Mouse (Mus musculus) hindbrain, embryonic 14.5 days (tissue): ENCODE results near the gene Plekha8. TPM values are rescaled to one million over a fixed set of nuclear protein-coding genes. Genes with fewer than 3 reads are reported as not detected.

Experiments
- ATAC-seq: fragments of 200-750 bp; cut with Nextera tagmentation; 2 replicates; pipeline ENCODE4 v1.8.0; 2017; ENCODE audit warnings: moderate number of reproducible peaks, mild to moderate bottlenecking, moderate TSS enrichment, moderate library complexity; ENCODE audit not compliant: low FRiP score
- DNase-seq: peaks from one replicate; pipeline ENCODE4 v3.0.0-alpha.2; 2015; ENCODE audit warnings: low spot score
- H3K27ac ChIP-seq: fragments of 300-500 bp; sonication (generic); 2 replicates; pipeline ENCODE4 v1.5.1; 2014; ENCODE audit warnings: mild to moderate bottlenecking, moderate library complexity
- H3K27me3 ChIP-seq: fragments of 300-500 bp; sonication (generic); 2 replicates; pipeline ENCODE4 v1.6.1; 2014; ENCODE audit warnings: mild to moderate bottlenecking, low read length, mixed read lengths; ENCODE audit not compliant: control insufficient read depth, insufficient read depth
- H3K36me3 ChIP-seq: fragments of 300-500 bp; sonication (generic); replicated peaks from 2 replicates; pipeline ENCODE4 v1.6.1; 2014; ENCODE audit not compliant: control insufficient read depth, insufficient read depth
- H3K4me1 ChIP-seq: fragments of 300-500 bp; sonication (generic); replicated peaks from 2 replicates; pipeline ENCODE4 v1.6.1; 2014; ENCODE audit warnings: antibody characterized with exemption, low read length, mixed read lengths; ENCODE audit not compliant: control insufficient read depth, insufficient read depth
- H3K4me2 ChIP-seq: fragments of 300-500 bp; sonication (generic); replicated peaks from 2 replicates; pipeline ENCODE4 v1.6.1; 2014; ENCODE audit warnings: mild to moderate bottlenecking, moderate library complexity
- H3K4me3 ChIP-seq: fragments of 300-500 bp; sonication (generic); replicated peaks from 2 replicates; pipeline ENCODE4 v1.5.1; 2014; ENCODE audit warnings: mild to moderate bottlenecking, low read length
- H3K9ac ChIP-seq: fragments of 300-500 bp; sonication (generic); 2 replicates; pipeline ENCODE4 v1.6.1; 2014
- H3K9me3 ChIP-seq: fragments of 300-500 bp; sonication (generic); 2 replicates; pipeline ENCODE4 v1.6.1; 2016; ENCODE audit warnings: low read length; ENCODE audit not compliant: control insufficient read depth
- WGBS: fragments of 180-500 bp; shearing (Covaris S2); extraction: QIAGEN DNeasy Blood & Tissue Kit; methylation state at CpG from one replicate; pipeline ENCODE4 v1.1.7; 2014; 5-methylcytosine and 5-hydroxymethylcytosine counted together
- polyA plus RNA-seq: library from polyadenylated mRNA; unstranded; fragments of >200 nt; fragmentation: Nextera tagmentation; extraction: Ambion mirVana; gene quantifications from 2 replicates; pipeline ENCODE4 v1.2.1, GENCODE M21; 2014

Gene Plekha8
- polyA plus RNA-seq, 1 experiment from 2014 or later, result 13.0 TPM

DNA sequence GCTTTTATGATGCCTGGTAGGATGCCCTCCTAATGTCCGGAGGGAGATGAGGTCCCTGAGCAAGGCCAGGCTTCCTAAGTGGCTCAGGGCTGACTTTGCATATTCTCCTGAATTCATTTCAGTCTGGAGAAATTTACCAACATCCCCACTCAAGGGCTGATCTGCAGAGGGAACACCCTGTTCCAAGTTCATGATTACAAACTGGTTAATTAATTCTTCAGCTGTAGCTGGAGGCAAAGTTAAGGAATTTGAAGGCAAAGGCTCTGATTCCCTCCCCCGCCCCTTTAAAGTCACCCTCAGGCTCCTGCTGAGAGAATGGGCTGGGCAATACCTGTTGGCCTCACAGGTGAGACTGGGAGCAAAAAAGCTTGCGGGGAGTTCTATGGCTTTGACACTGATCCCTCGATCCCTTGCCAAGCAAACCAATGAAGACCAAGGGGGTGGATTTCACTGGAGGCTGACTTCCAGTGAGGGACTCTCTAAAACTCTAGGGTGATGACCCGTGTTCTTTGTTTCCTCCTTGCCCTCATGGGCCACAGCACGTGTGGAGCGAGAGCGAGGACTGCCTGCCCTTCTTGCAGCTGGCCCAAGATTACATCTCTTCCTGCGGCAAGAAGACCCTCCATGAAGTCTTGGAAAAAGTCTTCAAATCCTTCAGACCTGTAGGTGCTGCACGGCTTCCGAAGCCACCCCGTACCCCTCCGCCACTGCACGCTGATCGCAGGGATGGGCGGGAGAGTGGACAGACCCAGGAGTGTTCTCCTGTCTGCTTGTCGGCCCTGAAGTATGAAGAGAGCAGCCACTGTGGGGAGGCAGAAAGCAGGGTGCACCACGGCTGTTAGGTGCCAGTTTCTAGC, 93.8 kb downstream of the Plekha8 start:
- Histone ChIP-seq H3K9ac (no peak overlapping the region), H3K27me3 (no peaks in the 10 kb centered on the region), H3K9me3 (no peaks in the 10 kb centered on the region), H3K4me1 (no peaks in the 10 kb centered on the region; the same call in 1 of the 2 replicates), H3K4me2 (no peak overlapping the region), H3K4me3 (no peak overlapping the region), H3K27ac (no peak overlapping the region), H3K36me3 (peaks cover 41% of the 10 kb centered on the region)
- DNase-seq (no peak), ATAC-seq (no peak)
- WGBS, result 80% methylated on average over 18 of the region's 18 CpGs

DNA sequence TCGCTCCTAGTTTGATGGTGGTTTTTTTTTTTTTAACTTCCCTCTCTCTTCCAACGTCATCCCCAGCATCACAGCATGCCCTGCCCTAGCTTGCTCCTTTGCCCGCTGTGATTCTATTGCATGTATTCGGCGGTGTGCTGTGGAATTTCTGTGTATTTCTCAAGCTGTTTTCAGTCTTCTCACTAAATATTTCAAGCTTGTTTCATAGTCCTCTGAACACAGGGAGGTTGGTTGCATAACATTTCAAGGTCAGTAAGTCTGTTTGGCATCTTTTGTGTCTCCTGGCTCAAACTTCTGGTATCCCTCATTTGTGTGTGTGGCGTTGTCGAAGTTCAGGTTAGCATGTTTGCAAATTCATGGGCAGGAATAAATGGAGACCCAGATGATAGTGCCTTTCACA, 94.8 kb downstream of the Plekha8 start:
- no peak overlapping the region for H3K9ac ChIP-seq
- WGBS, result 90% methylated on average over 7 of the region's 7 CpGs
- no peak overlapping the region for H3K4me2 ChIP-seq
- no peak overlapping the region for H3K27ac ChIP-seq
- no peak for ATAC-seq
- peaks cover 51% of the 10 kb centered on the region for H3K36me3 ChIP-seq
- no peaks in the 10 kb centered on the region for H3K4me1 ChIP-seq
- no peaks in the 10 kb centered on the region for H3K27me3 ChIP-seq
- H3K9me3 ChIP-seq, result no peaks in the 10 kb centered on the region
- DNase-seq, result no peak
- H3K4me3 ChIP-seq, result no peak overlapping the region

DNA sequence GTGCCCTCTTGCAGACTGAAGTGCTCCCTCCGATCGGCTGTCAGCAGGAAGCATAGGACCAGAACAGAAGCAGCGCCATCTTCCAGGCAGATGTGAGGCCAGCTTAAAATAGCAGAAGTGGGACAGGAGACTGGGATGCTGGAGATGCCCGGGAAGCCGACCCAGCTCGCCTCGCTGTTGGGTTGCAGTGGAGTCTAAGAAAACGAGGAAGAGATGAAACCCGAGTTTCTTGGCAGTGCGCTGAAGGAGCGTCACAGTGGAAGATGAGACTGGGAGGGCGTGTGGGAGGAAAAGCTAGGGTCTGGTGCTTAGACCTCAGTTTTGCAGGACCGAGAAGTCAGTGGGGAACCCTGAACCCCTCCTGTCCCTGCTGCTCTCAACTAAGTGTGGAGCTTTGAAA, 95.9 kb downstream of the Plekha8 start:
- Histone ChIP-seq H3K9me3 (no peaks in the 10 kb centered on the region), H3K36me3 (peaks cover 51% of the 10 kb centered on the region), H3K27ac (no peak overlapping the region), H3K4me2 (no peak overlapping the region), H3K27me3 (no peaks in the 10 kb centered on the region), H3K4me1 (no peaks in the 10 kb centered on the region), H3K4me3 (no peak overlapping the region), H3K9ac (no peak overlapping the region)
- WGBS, result 93% methylated on average over 13 of the region's 13 CpGs
- ATAC-seq (no peak), DNase-seq (no peak)

DNA sequence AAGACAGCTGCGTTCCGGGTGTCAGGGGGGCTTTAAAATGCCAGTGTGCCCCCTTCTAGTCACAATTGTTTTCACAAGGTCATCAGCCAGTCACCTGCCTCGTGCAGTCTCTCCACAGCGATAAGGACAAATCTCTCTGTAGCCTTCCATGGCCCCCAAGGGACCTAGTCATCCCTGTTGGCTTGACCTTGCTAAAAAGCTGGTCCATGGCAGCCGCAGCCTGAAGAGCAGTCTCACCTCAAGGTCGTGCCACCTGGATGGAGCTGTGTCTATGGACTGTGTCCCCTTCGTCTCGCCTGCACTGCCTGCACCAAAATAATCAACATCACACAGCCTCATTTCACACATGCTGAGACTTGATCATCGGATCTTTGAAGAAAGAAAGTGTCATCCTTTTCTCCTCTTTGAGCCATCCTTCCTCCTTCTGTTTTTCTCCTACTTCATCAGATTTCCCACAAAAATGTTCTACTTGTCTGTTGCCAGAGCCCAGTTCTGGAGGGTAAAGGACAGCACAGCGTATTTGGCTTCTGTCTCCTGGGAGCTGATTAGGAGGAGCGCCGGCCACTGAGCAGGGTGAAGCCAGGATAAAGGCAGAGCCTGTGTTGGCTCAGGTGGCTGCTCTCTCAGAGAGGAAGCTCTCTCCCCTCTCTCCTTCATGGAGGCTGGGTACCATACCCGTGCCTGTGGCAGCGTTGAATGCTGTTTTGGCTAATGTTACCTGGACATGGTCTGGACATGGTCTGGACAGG, 96.6 kb downstream of the Plekha8 start:
- no peaks in the 10 kb centered on the region for H3K4me1 ChIP-seq
- 81% methylated on average over 14 of the region's 14 CpGs for WGBS

DNA sequence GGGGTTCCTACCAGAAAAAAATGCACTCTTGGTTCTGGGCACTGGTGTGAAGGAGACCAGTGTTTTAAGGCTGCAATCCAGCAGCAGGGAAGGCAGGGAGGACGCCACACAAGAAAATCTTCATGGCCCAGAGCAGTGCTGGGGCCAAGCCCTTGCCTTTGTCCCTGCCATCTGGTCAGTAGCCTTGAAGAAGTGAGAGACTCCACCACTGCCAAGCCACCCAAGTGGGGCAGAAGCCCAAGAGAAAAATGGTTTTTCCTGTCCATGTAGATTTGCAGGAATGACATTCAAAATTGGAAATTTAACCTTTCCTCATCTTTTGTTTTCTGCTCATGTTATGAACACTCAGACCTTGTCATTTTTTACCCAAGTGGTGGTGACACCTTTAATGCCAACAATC, 97.3 kb downstream of the Plekha8 start:
- WGBS, result 86% methylated on average over 1 of the region's 1 CpGs
- H3K4me1 ChIP-seq, result no peaks in the 10 kb centered on the region
- ATAC-seq, result no peak

More for the DNA sequence above, 96.6 kb downstream of the Plekha8 start:
- Histone ChIP-seq H3K9ac (no peak overlapping the region), H3K27me3 (no peaks in the 10 kb centered on the region), H3K36me3 (peaks cover 54% of the 10 kb centered on the region), H3K4me3 (no peak overlapping the region), H3K4me2 (no peak overlapping the region), H3K27ac (no peak overlapping the region), H3K9me3 (no peaks in the 10 kb centered on the region)
- ATAC-seq (no peak), DNase-seq (no peak)

DNA sequence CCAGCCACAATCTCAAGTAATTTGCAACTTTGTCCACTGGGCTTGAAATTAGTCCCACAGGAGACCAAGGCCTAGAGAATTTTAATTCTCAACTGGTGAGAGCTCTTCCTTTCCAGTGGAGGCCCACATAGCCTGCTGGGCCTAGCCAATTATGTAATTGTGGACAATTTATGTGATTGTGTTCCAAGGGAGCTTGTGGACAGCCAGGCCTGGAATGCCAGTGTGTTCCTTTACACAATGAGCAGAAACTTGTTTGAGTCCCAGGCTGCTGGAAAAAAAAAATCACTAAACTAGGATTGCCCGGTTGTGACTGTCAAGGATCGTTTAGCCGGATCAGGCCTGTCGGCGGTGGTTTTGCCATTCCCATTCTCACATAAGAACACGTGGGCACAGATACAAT, 98.4 kb downstream of the Plekha8 start:
- H3K4me2 ChIP-seq, result no peak overlapping the region
- no peak overlapping the region for H3K9ac ChIP-seq
- ATAC-seq, result no peak
- 95% methylated on average over 6 of the region's 6 CpGs for WGBS
- no peak overlapping the region for H3K27ac ChIP-seq
- no peak for DNase-seq
- H3K36me3 ChIP-seq, result peaks cover 54% of the 10 kb centered on the region
- H3K4me3 ChIP-seq, result no peak overlapping the region
- H3K9me3 ChIP-seq, result no peaks in the 10 kb centered on the region
- H3K27me3 ChIP-seq, result no peaks in the 10 kb centered on the region
- H3K4me1 ChIP-seq, result no peaks in the 10 kb centered on the region

More for the DNA sequence above, 97.3 kb downstream of the Plekha8 start:
- DNase-seq, result no peak
- H3K36me3 ChIP-seq, result peaks cover 54% of the 10 kb centered on the region
- H3K4me2 ChIP-seq, result no peak overlapping the region
- H3K4me3 ChIP-seq, result no peak overlapping the region
- no peaks in the 10 kb centered on the region for H3K27me3 ChIP-seq
- H3K9me3 ChIP-seq, result no peaks in the 10 kb centered on the region
- no peak overlapping the region for H3K27ac ChIP-seq
- no peak overlapping the region for H3K9ac ChIP-seq

Other genes starting within 250 kb of the Plekha8 start
- gene Wipf3, start 165.5 kb upstream of the Plekha8 start, polyA plus RNA-seq, result 3.3 and 3.5 TPM in 2 replicates
- 103 and 105 TPM in 2 replicates for gene Scrn1, start 28.6 kb upstream of the Plekha8 start, polyA plus RNA-seq
- gene Fkbp14, start 2.2 kb downstream of the Plekha8 start, polyA plus RNA-seq, result 11.7 and 13.1 TPM in 2 replicates
- 101 and 123 TPM in 2 replicates for gene Mturn, start 86.5 kb downstream of the Plekha8 start, polyA plus RNA-seq
- gene Znrf2, start 221.8 kb downstream of the Plekha8 start, polyA plus RNA-seq, result 6.1 and 7.7 TPM in 2 replicates